ENCODE assay signal across 8 mouse cellular contexts in genomic region chr1:131139102-131140095, GRCm38 (mm10). TPM values are rescaled to one million over a fixed set of nuclear protein-coding genes. Genes with fewer than 3 reads are reported as not detected.
DNase-seq lines count a peak whose midpoint lies in the region; ATAC-seq lines count a peak whose summit lies in the region.

No protein-coding gene starts in this region.

- H3K27ac ChIP-seq in heart, embryonic 10.5 days, result peak overlapping the region; percentile 89
- no peak overlapping the region for H3K27ac ChIP-seq in hindbrain, embryonic 13.5 days

- 69% methylated on average over 11 of the region's 11 CpGs for WGBS in heart, embryonic 10.5 days
- 81% methylated on average over 11 of the region's 11 CpGs for WGBS in hindbrain, embryonic 13.5 days

- no peaks in the 10 kb centered on the region for H3K9me3 ChIP-seq in heart, embryonic 10.5 days
- no peaks in the 10 kb centered on the region for H3K9me3 ChIP-seq in hindbrain, embryonic 13.5 days

- ATAC-seq in hindbrain, embryonic 13.5 days (ENCODE audit: low FRiP score), result no peak

- H3K4me1 ChIP-seq in heart, embryonic 10.5 days, result peaks cover 19% of the 10 kb centered on the region
- peaks cover 38% of the 10 kb centered on the region for H3K4me1 ChIP-seq in hindbrain, embryonic 13.5 days (replicated peaks)

- peak overlapping the region; percentile 96 for H3K4me3 ChIP-seq in heart, embryonic 10.5 days
- H3K4me3 ChIP-seq in hindbrain, embryonic 13.5 days, result peak overlapping the region; percentile 77

- H3K27me3 ChIP-seq in heart, embryonic 10.5 days (ENCODE audit: insufficient read depth, poor library complexity, severe bottlenecking), result no peaks in the 10 kb centered on the region
- no peaks in the 10 kb centered on the region for H3K27me3 ChIP-seq in hindbrain, embryonic 13.5 days

- peak overlapping the region; percentile 80 for H3K4me2 ChIP-seq in hindbrain, embryonic 13.5 days

- H3K36me3 ChIP-seq in heart, embryonic 10.5 days, result no peaks in the 10 kb centered on the region
- no peaks in the 10 kb centered on the region for H3K36me3 ChIP-seq in hindbrain, embryonic 13.5 days

- DNase-seq in heart, embryonic 10.5 days (ENCODE audit: low spot score), result no peak
- DNase-seq in heart, adult 8-10 months (ENCODE audit: low spot score), result no peak
- peak; percentile 74 for DNase-seq in WW6 (ENCODE audit: low read depth, low spot score)
- DNase-seq in lung, postnatal 25 days (ENCODE audit: low spot score), result peak; percentile 66
- DNase-seq in right cerebral cortex, postnatal 14 days, result no peak
- DNase-seq in thymus, adult 18-20 months, result no peak
- DNase-seq in adrenal gland, postnatal 36 days, result no peak

- H3K9ac ChIP-seq in hindbrain, embryonic 13.5 days, result no peak overlapping the region

RNA-seq across cellular contexts. Expression of gene Dyrk3, which starts 1.3 kb away (rescaled TPM):
- 3.1 and 3.9 TPM in 2 replicates for polyA plus RNA-seq in heart, embryonic 10.5 days (2016; fragmentation: Nextera tagmentation; extraction: Ambion mirVana)
- under 1 TPM; 0.25 to 0.71 (median 0.53) TPM for total RNA-seq in heart, adult 8-10 months (2022)
- polyA plus RNA-seq in hindbrain, embryonic 13.5 days (2015; fragmentation: Nextera tagmentation; extraction: Ambion mirVana), result 15.5 and 15.6 TPM in 2 replicates
- total RNA-seq in adrenal gland, postnatal 36 days (2021), result 1 to 10 TPM; 4.3 to 7.3 TPM

RNA-seq across cellular contexts. Expression of gene Eif2d, which starts 13.6 kb away (rescaled TPM):
- polyA plus RNA-seq in heart, embryonic 10.5 days (2016; fragmentation: Nextera tagmentation; extraction: Ambion mirVana), result 54.8 and 62.9 TPM in 2 replicates
- 10 to 100 TPM; 34.1 to 41.0 (median 37.0) TPM for total RNA-seq in heart, adult 8-10 months (2022)
- 52.7 and 52.8 TPM in 2 replicates for polyA plus RNA-seq in hindbrain, embryonic 13.5 days (2015; fragmentation: Nextera tagmentation; extraction: Ambion mirVana)
- total RNA-seq in adrenal gland, postnatal 36 days (2021), result 10 to 100 TPM; 34.8 to 46.9 TPM

RNA-seq across cellular contexts. Expression of gene Mapkapk2, which starts 41.8 kb away (rescaled TPM):
- polyA plus RNA-seq in heart, embryonic 10.5 days (2016; fragmentation: Nextera tagmentation; extraction: Ambion mirVana), result 59.2 and 60.3 TPM in 2 replicates
- total RNA-seq in heart, adult 8-10 months (2022), result 100 to 1,000 TPM; 303 to 326 (median 315) TPM
- 22.0 and 23.1 TPM in 2 replicates for polyA plus RNA-seq in hindbrain, embryonic 13.5 days (2015; fragmentation: Nextera tagmentation; extraction: Ambion mirVana)
- 100 to 1,000 TPM; 205 to 213 TPM for total RNA-seq in adrenal gland, postnatal 36 days (2021)

Comparison
In these comparisons a context has a peak if more than half of its experiments do, and no peak if none do; other contexts are left out.
1. DNase-seq: peak in WW6 (single experiment) and lung, postnatal 25 days (single experiment); none in heart, embryonic 10.5 days (single experiment), heart, adult 8-10 months (single experiment), right cerebral cortex, postnatal 14 days (single experiment), thymus, adult 18-20 months (0 of 2) and adrenal gland, postnatal 36 days (0 of 2).